Mouse (Mus musculus) left cerebral cortex, adult 9 months (tissue): ENCODE results near the gene Mettl7b.
A peak's percentile ranks its signal among the peaks of the same experiment; 100 is the strongest.

ENCODE experiments used
- DNase-seq, 2 experiments: peaks; one replicate each; pipeline ENCODE4 v3.0.0; 2022; ENCODE audit warnings: low spot score in 2 of 2

The Mettl7b gene

DNA sequence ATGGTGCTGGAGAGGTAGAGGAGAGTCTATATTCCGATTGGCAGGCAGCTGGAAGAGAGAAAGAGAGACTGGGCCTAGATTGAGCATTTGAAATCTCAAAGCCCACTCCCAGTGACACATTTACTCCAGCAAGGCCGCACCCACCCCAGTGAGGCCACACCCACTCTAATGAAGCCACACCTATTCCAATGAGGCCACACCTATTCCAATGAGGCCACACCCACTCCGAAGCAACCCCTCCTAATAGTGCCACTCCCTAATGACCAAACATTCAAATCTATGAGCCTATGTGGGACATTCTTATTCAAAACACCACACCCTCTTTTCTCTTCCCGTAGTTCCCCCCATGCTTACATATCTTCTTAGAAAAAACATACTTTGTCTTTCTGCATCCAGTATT, 13.3 kb downstream of the Mettl7b start:
- DNase-seq = no peak

GRCm38 (mm10) chr10:128945675-128946074, 15.1 kb downstream of the Mettl7b start:
- DNase-seq = peak in 1 of 2 experiments; percentile 37

DNA sequence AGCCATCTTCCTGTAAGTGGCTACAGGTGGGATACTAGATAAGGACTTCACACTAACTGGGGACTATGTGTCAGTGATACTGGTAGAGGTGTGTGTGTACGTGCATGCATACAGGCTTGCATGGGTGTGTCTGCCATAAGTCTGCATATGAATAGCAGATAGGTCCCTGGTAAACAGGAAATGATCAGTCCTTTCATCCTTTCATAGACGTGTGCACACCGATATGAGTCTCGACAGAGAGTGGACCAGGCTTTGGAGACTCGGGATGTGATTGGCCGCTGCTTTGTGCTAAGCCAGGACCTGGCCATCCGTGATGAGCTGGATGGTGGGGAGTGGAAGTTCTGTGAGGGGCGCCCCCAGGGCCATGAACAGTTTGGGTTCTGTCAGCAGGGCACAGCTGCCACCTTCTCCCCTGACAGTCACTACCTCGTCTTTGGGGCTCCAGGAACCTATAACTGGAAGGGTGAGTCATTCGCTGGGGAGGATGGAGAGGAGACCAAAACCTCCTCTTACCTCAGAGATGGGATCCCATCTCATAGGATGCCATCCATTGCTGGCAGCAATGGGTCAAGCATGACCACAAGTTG, 20.2 kb downstream of the Mettl7b start:
- no peak for DNase-seq

DNA sequence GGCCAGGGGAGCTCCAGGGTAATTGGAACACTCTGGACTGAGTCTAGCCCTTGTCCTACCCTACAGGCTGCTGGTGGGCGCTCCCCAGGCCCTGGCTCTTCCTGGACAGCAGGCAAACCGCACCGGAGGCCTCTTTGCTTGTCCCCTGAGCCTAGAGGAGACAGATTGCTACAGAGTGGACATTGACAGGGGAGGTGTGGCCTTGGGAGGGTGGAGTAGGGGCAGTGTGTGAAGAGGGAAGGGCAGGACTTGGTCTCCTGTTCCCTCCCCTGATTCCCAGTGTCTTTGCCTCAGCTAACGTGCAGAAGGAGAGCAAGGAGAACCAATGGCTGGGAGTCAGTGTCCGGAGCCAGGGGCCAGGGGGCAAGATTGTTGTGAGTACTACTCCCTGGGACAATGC, 21.8 kb downstream of the Mettl7b start:
- no peak for DNase-seq

DNA sequence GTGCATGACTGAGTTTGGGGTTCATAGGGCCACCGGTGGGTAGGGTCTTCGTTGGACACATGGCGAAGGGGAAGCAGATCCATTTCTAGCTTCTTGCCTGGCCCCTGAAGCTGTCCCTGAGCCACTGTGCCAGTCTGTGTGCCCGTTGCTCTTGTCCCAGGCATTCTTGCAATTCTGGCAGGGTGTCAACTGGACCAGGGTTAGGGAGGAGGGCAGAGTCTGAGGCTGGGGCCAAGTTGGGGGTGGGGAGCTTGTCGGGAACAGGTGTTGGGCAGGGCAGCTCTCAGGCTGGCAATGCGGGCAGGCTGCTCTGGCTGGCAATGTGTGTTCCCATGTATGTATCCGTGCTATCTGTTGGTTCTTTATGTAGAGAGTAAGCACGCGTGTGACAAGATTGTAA, 22.3 kb downstream of the Mettl7b start:
- DNase-seq = no peak

GRCm38 (mm10) chr10:128937756-128938390, 22.9 kb downstream of the Mettl7b start:
- no peak for DNase-seq

- DNase-seq = no peak
Measured at GRCm38 (mm10) chr10:128935826-128936440, 24.9 kb downstream of the Mettl7b start.

DNA sequence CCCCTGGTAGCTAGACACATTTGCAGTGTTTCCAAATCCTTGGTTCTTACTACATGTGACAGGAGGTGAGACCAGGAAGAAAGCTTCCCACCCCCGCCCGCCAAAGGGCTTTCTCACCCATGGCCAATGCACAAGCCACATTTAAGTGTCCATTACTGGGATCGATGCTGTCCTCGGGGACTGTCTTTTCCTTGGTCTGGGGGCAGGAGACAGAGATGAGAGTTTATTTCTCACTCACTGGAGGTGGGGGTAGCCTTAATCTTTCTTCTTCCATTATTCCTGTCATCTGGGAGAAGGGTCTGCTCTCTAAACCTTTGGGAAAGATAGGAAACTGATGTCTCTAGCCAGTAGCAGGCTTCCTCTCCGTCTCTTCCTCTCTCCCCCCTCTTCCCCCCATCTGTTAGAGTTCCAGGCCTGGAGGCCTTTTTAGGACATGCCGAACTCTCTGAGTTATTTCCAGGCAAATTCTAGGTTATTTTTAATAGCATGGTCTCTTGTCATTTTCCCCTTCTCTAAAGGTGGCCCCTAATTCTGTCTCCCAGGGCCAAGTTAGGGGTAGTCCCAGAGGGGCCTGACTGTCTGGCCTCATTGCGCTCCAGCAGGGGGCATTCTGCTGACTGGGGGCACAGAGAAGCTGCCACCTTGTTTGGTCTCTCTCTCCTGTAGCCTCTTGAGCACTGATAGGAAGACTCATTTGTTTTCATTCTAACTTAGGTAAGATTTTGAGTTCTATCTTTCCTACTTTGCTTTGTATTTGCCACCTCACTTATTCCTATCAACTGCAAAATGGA, 25.6 kb downstream of the Mettl7b start:
- DNase-seq = no peak

- no peak for DNase-seq
Measured at GRCm38 (mm10) chr10:128933976-128934721, 26.6 kb downstream of the Mettl7b start.

GRCm38 (mm10) chr10:128933574-128933973, 27.2 kb downstream of the Mettl7b start, which contains the start of gene Itga7:
Gene Itga7 (plus strand): TSS chr10:128933818.
- no peak for DNase-seq

- no peak for DNase-seq
Measured at GRCm38 (mm10) chr10:128931441-128931840, 29.3 kb downstream of the Mettl7b start.

GRCm38 (mm10) chr10:128929638-128930378, 31.0 kb downstream of the Mettl7b start:
- DNase-seq = no peak

- no peak for DNase-seq
Measured at GRCm38 (mm10) chr10:128928356-128928755, 32.4 kb downstream of the Mettl7b start.

DNA sequence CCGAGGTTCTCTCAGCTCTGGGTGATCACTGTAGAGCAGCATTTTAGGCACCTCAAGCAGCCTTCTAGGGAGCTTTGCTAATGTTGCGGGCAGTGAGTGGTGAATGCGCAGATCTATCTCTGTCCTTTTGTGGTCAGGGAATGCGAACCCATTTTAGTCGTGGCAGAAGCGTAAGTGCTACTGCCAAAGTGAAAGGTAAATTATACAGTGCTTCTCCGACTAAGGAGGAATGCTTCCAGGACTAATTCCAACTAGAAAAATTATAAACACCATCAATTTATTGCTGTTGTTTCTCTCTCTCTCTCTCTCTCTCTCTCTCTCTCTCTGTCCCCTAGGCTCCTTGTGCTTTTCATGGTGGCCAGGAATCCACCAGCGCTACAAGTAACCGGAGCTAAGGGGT, 36.9 kb downstream of the Mettl7b start, which contains the start of gene Bloc1s1:
Gene Bloc1s1 (minus strand): TSS at position 101 of the 400 bp plus-strand sequence.
- no peak for DNase-seq

DNA sequence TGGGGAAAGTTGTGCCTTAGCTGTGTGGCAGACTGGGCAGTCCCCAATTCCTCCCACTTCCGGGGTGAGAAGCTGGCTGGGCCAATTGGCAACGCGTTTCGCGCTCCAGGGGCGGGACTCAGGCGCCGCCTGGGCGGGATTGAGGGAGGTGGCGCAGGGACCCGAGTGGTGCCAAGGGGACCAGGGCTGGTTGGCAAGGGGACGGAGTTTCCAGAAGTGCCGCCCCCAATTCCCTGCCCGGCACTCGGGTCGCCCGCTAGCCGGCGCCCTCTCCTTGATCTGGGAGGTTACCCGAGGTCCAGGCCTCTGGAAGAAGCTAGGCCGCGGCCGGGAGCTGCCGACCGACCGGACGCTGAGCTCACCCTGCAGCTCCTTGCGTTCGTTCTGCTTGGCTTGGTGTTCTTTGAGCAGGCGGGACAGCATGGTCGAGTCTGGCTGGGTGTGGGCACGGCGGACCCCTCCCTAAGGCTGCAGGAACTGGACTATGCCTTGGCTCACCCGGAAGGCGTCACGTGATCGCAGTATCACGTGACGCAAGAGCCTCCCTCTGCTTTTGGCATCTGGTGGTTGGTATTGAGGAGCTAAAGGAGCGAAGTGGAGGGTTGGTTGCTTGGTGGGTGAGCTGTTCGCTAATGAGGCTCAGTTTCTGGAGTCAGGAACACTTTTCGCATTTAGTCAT, 37.6 kb downstream of the Mettl7b start:
- DNase-seq = peak; percentile 87 to 96

DNA sequence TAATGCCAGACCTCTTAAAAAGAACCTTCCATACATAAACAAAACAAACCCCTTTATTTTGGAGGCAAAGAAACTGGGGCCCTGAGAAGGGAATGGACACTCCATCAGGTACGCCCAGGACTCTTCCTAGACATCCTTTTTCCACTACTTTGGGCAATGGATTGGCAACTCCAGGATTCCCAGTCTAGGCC, 38.1 kb downstream of the Mettl7b start, which contains the start of gene Rdh5:
Gene Rdh5 (minus strand): TSS at position 67 of the 191 bp plus-strand sequence.
- no peak for DNase-seq

GRCm38 (mm10) chr10:128921883-128922821, 38.6 kb downstream of the Mettl7b start:
- peak in 1 of 2 experiments; percentile 24 for DNase-seq

DNA sequence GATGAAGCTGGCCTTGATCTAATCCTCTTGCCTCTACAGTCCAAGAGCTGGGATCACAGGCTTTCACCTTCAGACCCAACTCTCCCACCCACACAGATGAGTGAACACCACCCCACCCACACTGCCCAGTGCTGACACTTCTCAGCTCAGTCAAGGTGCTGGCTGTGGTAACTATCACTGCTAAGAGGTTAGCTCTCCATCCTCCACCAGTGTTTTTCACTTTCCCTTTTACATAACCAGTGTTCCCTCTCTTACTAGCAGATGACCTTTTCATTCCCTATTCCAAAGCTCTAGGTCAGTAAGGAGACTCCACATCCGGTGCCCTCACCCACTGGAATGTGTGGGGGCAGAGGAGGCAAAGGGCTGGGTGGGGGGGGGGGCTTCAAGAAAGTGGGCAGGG, 39.5 kb downstream of the Mettl7b start:
- no peak for DNase-seq

DNA sequence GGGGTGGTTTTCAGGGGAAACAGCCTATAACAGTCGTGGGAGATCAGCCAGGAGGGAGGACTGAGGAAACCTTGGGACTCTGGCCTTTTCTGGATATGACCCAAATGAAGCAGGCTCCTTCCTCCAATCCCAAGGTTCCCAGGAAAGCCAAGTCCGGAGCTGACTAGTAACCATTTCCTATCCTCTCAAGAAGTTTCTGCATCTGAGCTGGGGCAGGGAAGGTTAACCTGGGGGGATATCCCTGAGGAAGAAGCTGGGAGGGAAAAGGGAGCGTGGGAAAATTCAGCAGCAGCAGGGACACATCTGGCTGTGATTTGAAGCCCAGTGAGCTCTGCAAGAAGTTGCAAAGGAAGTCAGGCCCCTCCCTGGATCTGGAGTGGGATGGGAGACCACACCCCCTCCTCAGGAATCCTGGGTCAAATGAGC, 40.0 kb downstream of the Mettl7b start:
- no peak for DNase-seq
